Mouse (Mus musculus): Measurements from ENCODE around the gene Suclg2. TPM values are rescaled to one million over a fixed set of nuclear protein-coding genes. Genes with fewer than 3 reads are reported as not detected.
A peak's percentile ranks its signal among the peaks of the same experiment; 100 is the strongest.

Suclg2 gene
- polyA plus RNA-seq, 1 experiment from 2014 or later, result 12.6 TPM

GRCm38 (mm10) chr6:95719791-95720190, 1.2 kb upstream of the Suclg2 start:
- Histone ChIP-seq H3K4me1 (ENCODE audit: control insufficient read depth, insufficient read depth, low read length) (peaks cover 5% of the 10 kb centered on the region), H3K27ac (ENCODE audit: low read length) (no peak overlapping the region), H3K4me2 (ENCODE audit: low read length) (no peak overlapping the region), H3K9me3 (replicated peaks; ENCODE audit: control insufficient read depth, low read length, poor library complexity, severe bottlenecking) (no peaks in the 10 kb centered on the region; the same call in 1 of the 2 replicates), H3K9ac (ENCODE audit: low read depth, low read length) (no peak overlapping the region), H3K27me3 (ENCODE audit: control insufficient read depth, insufficient read depth, low read depth, low read length) (no peaks in the 10 kb centered on the region), H3K4me3 (ENCODE audit: low read depth, low read length) (no peak overlapping the region), H3K36me3 (ENCODE audit: control insufficient read depth, insufficient read depth, low read length) (no peaks in the 10 kb centered on the region)
- ATAC-seq, result no peak
- 77% methylated on average over 3 of the region's 3 CpGs for WGBS

- WGBS, result no CpG with 5 or more reads among the region's 1 CpGs
- peak overlapping the region; percentile 98 for H3K4me2 ChIP-seq (ENCODE audit: low read length)
- H3K36me3 ChIP-seq (ENCODE audit: control insufficient read depth, insufficient read depth, low read length), result no peaks in the 10 kb centered on the region
- ATAC-seq, result peak; percentile 59
- peak overlapping the region; percentile 79 for H3K27ac ChIP-seq (ENCODE audit: low read length)
- H3K9ac ChIP-seq (ENCODE audit: low read depth, low read length), result peak overlapping the region; percentile 84
- H3K9me3 ChIP-seq (replicated peaks; ENCODE audit: control insufficient read depth, low read length, poor library complexity, severe bottlenecking), result no peaks in the 10 kb centered on the region; the same call in 1 of the 2 replicates
- no peaks in the 10 kb centered on the region for H3K27me3 ChIP-seq (ENCODE audit: control insufficient read depth, insufficient read depth, low read depth, low read length)
- peak overlapping the region; percentile 84 for H3K4me3 ChIP-seq (ENCODE audit: low read depth, low read length)
- peaks cover 5% of the 10 kb centered on the region for H3K4me1 ChIP-seq (ENCODE audit: control insufficient read depth, insufficient read depth, low read length)
These were observed 351 bp upstream of the Suclg2 start for GRCm38 (mm10) chr6:95718969-95719333.

- Histone ChIP-seq H3K4me3 (ENCODE audit: low read depth, low read length) (no peak overlapping the region), H3K9ac (ENCODE audit: low read depth, low read length) (no peak overlapping the region), H3K27me3 (ENCODE audit: control insufficient read depth, insufficient read depth, low read depth, low read length) (no peaks in the 10 kb centered on the region), H3K4me1 (ENCODE audit: control insufficient read depth, insufficient read depth, low read length) (peaks cover 9% of the 10 kb centered on the region), H3K4me2 (ENCODE audit: low read length) (no peak overlapping the region), H3K9me3 (replicated peaks; ENCODE audit: control insufficient read depth, low read length, poor library complexity, severe bottlenecking) (no peaks in the 10 kb centered on the region; the same call in 1 of the 2 replicates), H3K27ac (ENCODE audit: low read length) (no peak overlapping the region), H3K36me3 (ENCODE audit: control insufficient read depth, insufficient read depth, low read length) (no peaks in the 10 kb centered on the region)
- ATAC-seq, result no peak
- 85% methylated on average over 3 of the region's 3 CpGs for WGBS
These were observed 1.5 kb downstream of the Suclg2 start for GRCm38 (mm10) chr6:95717071-95717470.

GRCm38 (mm10) chr6:95716476-95716875, 2.1 kb downstream of the Suclg2 start:
- Histone ChIP-seq H3K9ac (ENCODE audit: low read depth, low read length) (no peak overlapping the region), H3K4me1 (ENCODE audit: control insufficient read depth, insufficient read depth, low read length) (peaks cover 9% of the 10 kb centered on the region), H3K36me3 (ENCODE audit: control insufficient read depth, insufficient read depth, low read length) (no peaks in the 10 kb centered on the region), H3K9me3 (replicated peaks; ENCODE audit: control insufficient read depth, low read length, poor library complexity, severe bottlenecking) (no peaks in the 10 kb centered on the region), H3K27ac (ENCODE audit: low read length) (no peak overlapping the region), H3K4me3 (ENCODE audit: low read depth, low read length) (no peak overlapping the region), H3K4me2 (ENCODE audit: low read length) (no peak overlapping the region), H3K27me3 (ENCODE audit: control insufficient read depth, insufficient read depth, low read depth, low read length) (no peaks in the 10 kb centered on the region)
- WGBS, result 92% methylated on average over 5 of the region's 5 CpGs
- no peak for ATAC-seq

GRCm38 (mm10) chr6:95713245-95713644, 5.4 kb downstream of the Suclg2 start:
- Histone ChIP-seq H3K4me3 (ENCODE audit: low read depth, low read length) (no peak overlapping the region), H3K27me3 (ENCODE audit: control insufficient read depth, insufficient read depth, low read depth, low read length) (no peaks in the 10 kb centered on the region), H3K27ac (ENCODE audit: low read length) (no peak overlapping the region), H3K9ac (ENCODE audit: low read depth, low read length) (no peak overlapping the region), H3K4me2 (ENCODE audit: low read length) (no peak overlapping the region), H3K9me3 (replicated peaks; ENCODE audit: control insufficient read depth, low read length, poor library complexity, severe bottlenecking) (no peaks in the 10 kb centered on the region), H3K36me3 (ENCODE audit: control insufficient read depth, insufficient read depth, low read length) (no peaks in the 10 kb centered on the region), H3K4me1 (ENCODE audit: control insufficient read depth, insufficient read depth, low read length) (peaks cover 4% of the 10 kb centered on the region; the same call in 1 of the 2 replicates)
- 16% methylated on average over 5 of the region's 5 CpGs for WGBS
- ATAC-seq, result no peak

GRCm38 (mm10) chr6:95712081-95712480, 6.5 kb downstream of the Suclg2 start:
- Histone ChIP-seq H3K9me3 (replicated peaks; ENCODE audit: control insufficient read depth, low read length, poor library complexity, severe bottlenecking) (no peaks in the 10 kb centered on the region), H3K27ac (ENCODE audit: low read length) (no peak overlapping the region), H3K27me3 (ENCODE audit: control insufficient read depth, insufficient read depth, low read depth, low read length) (no peaks in the 10 kb centered on the region), H3K9ac (ENCODE audit: low read depth, low read length) (no peak overlapping the region), H3K4me3 (ENCODE audit: low read depth, low read length) (no peak overlapping the region), H3K36me3 (ENCODE audit: control insufficient read depth, insufficient read depth, low read length) (no peaks in the 10 kb centered on the region), H3K4me1 (ENCODE audit: control insufficient read depth, insufficient read depth, low read length) (peaks cover 4% of the 10 kb centered on the region; the same call in 1 of the 2 replicates), H3K4me2 (ENCODE audit: low read length) (no peak overlapping the region)
- WGBS, result 88% methylated on average over 4 of the region's 4 CpGs
- ATAC-seq, result no peak

- Histone ChIP-seq H3K27me3 (ENCODE audit: control insufficient read depth, insufficient read depth, low read depth, low read length) (no peaks in the 10 kb centered on the region), H3K27ac (ENCODE audit: low read length) (no peak overlapping the region)
These were observed 6.9 kb downstream of the Suclg2 start for GRCm38 (mm10) chr6:95711671-95712070.

GRCm38 (mm10) chr6:95710886-95711285, 7.7 kb downstream of the Suclg2 start:
- H3K36me3 ChIP-seq (ENCODE audit: control insufficient read depth, insufficient read depth, low read length), result no peaks in the 10 kb centered on the region
- no peak for ATAC-seq
- H3K27ac ChIP-seq (ENCODE audit: low read length), result no peak overlapping the region
- no peaks in the 10 kb centered on the region for H3K27me3 ChIP-seq (ENCODE audit: control insufficient read depth, insufficient read depth, low read depth, low read length)
- H3K4me3 ChIP-seq (ENCODE audit: low read depth, low read length), result no peak overlapping the region
- H3K9ac ChIP-seq (ENCODE audit: low read depth, low read length), result no peak overlapping the region
- H3K4me1 ChIP-seq (ENCODE audit: control insufficient read depth, insufficient read depth, low read length), result peaks cover 4% of the 10 kb centered on the region; the same call in 1 of the 2 replicates
- H3K4me2 ChIP-seq (ENCODE audit: low read length), result no peak overlapping the region
- WGBS, result 92% methylated on average over 6 of the region's 6 CpGs
- no peaks in the 10 kb centered on the region for H3K9me3 ChIP-seq (replicated peaks; ENCODE audit: control insufficient read depth, low read length, poor library complexity, severe bottlenecking)

More at GRCm38 (mm10) chr6:95711671-95712070, 6.9 kb downstream of the Suclg2 start:
- WGBS, result 84% methylated on average over 3 of the region's 3 CpGs
- H3K9me3 ChIP-seq (replicated peaks; ENCODE audit: control insufficient read depth, low read length, poor library complexity, severe bottlenecking), result no peaks in the 10 kb centered on the region
- no peaks in the 10 kb centered on the region for H3K36me3 ChIP-seq (ENCODE audit: control insufficient read depth, insufficient read depth, low read length)
- ATAC-seq, result no peak
- H3K9ac ChIP-seq (ENCODE audit: low read depth, low read length), result no peak overlapping the region
- H3K4me1 ChIP-seq (ENCODE audit: control insufficient read depth, insufficient read depth, low read length), result peaks cover 4% of the 10 kb centered on the region; the same call in 1 of the 2 replicates
- no peak overlapping the region for H3K4me3 ChIP-seq (ENCODE audit: low read depth, low read length)
- H3K4me2 ChIP-seq (ENCODE audit: low read length), result no peak overlapping the region

- H3K4me3 ChIP-seq (ENCODE audit: low read depth, low read length), result no peak overlapping the region
- 51% methylated on average over 4 of the region's 4 CpGs for WGBS
- H3K27me3 ChIP-seq (ENCODE audit: control insufficient read depth, insufficient read depth, low read depth, low read length), result no peaks in the 10 kb centered on the region
- no peaks in the 10 kb centered on the region for H3K9me3 ChIP-seq (replicated peaks; ENCODE audit: control insufficient read depth, low read length, poor library complexity, severe bottlenecking)
- ATAC-seq, result no peak
- H3K36me3 ChIP-seq (ENCODE audit: control insufficient read depth, insufficient read depth, low read length), result no peaks in the 10 kb centered on the region
- peaks cover 4% of the 10 kb centered on the region; the same call in 1 of the 2 replicates for H3K4me1 ChIP-seq (ENCODE audit: control insufficient read depth, insufficient read depth, low read length)
- no peak overlapping the region for H3K4me2 ChIP-seq (ENCODE audit: low read length)
- no peak overlapping the region for H3K9ac ChIP-seq (ENCODE audit: low read depth, low read length)
- no peak overlapping the region for H3K27ac ChIP-seq (ENCODE audit: low read length)
These were observed 9.1 kb downstream of the Suclg2 start for GRCm38 (mm10) chr6:95709531-95709930.

Measured in midbrain, embryonic 16.5 days (tissue).